Mouse (Mus musculus) myocyte (in vitro differentiated cells): Measurements from ENCODE around the gene Sp9.

ENCODE experiments used
- CEBPB ChIP-seq: IDR thresholded peaks from 2 replicates; pipeline ENCODE4 v1.6.1; 2011; ENCODE audit warnings: mild to moderate bottlenecking, moderate library complexity; ENCODE audit not compliant: poor library complexity, insufficient read depth, severe bottlenecking
- MYOG ChIP-seq, 3 experiments: IDR thresholded peaks; one replicate each; pipeline ENCODE4 v1.6.1; 2011; ENCODE audit warnings: control low read depth in 2 of 3, low read depth in 2 of 3, mild to moderate bottlenecking in 2 of 3; ENCODE audit not compliant: insufficient read length in 2 of 3, control insufficient read depth in 1 of 3, insufficient read depth in 1 of 3
- POLR2A ChIP-seq: IDR thresholded peaks from one replicate; pipeline ENCODE4 v1.6.1; 2011; ENCODE audit warnings: low read depth, mild to moderate bottlenecking, control low read depth, moderate library complexity; ENCODE audit not compliant: insufficient read length
- POLR2AphosphoS2 ChIP-seq: IDR thresholded peaks from one replicate; pipeline ENCODE4 v1.6.1; 2011; ENCODE audit warnings: low read depth, control low read depth; ENCODE audit not compliant: insufficient read length
- TCF12 ChIP-seq: IDR thresholded peaks from one replicate; pipeline ENCODE4 v1.6.1; 2011; ENCODE audit warnings: mild to moderate bottlenecking, control low read depth; ENCODE audit not compliant: poor library complexity, insufficient read depth, severe bottlenecking

DNA sequence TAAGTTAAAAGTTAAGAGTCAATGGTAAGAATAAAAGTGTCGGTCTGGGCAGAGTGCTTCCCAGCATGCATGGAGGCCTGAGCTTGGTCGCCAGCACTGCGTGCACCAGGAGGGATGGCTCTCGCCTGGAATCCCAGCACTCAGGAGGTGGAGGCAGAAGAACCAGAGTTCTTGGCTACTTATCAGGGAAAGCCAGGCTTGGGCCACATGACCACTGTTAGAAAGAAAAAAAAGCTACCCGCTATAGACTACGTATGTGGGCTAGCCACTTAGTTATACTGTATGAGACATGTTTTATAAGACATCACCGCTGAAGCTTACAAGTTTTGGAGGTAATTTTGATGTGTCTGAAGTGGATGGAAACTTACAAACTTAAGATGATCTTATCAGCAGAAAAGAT is 26.4 kb downstream of the Sp9 start:
- TF ChIP-seq MYOG (IDR thresholded peaks at IDR 0.05; ENCODE audit: control insufficient read depth in 1 of 3, insufficient read depth in 1 of 3, insufficient read length in 2 of 3, low read depth in 2 of 3) (no peak), CEBPB (no peak), POLR2A (no peak), POLR2AphosphoS2 (no peak), TCF12 (no peak)
